Mouse (Mus musculus): ENCODE results near the gene Cygb.

DNA sequence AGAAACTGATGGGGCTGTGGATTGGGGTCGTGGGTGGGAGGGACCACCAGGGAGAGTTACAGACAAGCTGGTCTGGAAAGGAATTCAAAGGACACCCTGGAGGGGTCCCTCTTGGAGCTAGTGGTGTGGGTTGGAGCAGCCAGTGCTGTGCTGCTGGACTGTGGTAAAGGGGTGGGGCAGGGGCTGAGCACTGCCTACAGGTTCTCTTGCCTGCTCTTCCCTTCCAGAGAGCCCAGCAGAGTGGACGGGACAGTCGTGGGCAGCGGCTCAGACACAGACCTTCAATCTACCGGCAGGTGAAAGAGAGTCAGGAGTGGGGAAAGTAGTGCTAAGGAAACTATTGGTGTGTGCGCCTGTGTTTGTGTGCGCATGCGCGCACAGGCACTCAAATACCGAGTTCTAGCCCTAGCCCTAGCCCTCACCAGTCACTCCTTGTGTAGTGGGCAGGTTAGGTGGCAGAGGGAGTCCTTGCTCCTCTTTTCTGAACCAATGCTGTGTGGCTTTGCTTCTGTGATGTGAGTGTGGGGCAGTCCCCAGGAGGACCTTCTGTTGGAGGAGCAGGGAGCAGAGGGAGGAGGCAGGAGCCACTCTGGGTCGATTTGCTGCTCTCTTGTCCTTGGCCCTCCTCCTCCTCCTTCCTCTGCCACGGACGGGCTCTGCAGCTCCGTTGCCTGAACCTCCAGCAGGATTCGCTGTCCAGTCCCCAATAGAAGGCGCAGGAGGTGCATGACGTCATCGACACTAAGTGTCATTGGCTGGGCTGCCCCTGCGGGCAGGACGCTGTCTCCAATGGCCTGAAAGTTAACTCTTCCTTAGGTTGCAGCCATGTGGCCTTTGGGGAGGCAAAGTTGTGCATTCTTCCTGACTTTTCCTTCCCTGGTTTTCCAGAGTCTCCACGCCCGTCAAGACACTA lies 3.5 kb upstream of the Cygb start:
- TF ChIP-seq CTCF (IDR thresholded peaks at IDR 0.05; ENCODE audit: low read depth) (peak; percentile 40), EP300 (IDR thresholded peaks at IDR 0.05; ENCODE audit: low read depth) (no peak)
